Mouse (Mus musculus): ENCODE measurements around the gene Smim20. TPM values are rescaled to one million over a fixed set of nuclear protein-coding genes. Genes with fewer than 3 reads are reported as not detected.

The Smim20 gene
- total and polyA plus RNA-seq, 2 experiments, result 36.3 to 42.4 TPM

- Histone ChIP-seq H3K79me2 (ENCODE audit: control insufficient read depth, insufficient read depth, low read length) (no peaks in the 10 kb centered on the region), H3K36me3 (ENCODE audit: control insufficient read depth, insufficient read depth, low read length) (no peaks in the 10 kb centered on the region), H3K27me3 (ENCODE audit: control insufficient read depth, insufficient read depth, low read length) (no peaks in the 10 kb centered on the region), H3K4me1 (ENCODE audit: control insufficient read depth, insufficient read depth, low read length) (no peaks in the 10 kb centered on the region), H3K9ac (ENCODE audit: low read depth, low read length) (no peak overlapping the region), H3K27ac (replicated peaks; ENCODE audit: insufficient read depth, low read depth, low read length) (no peak overlapping the region), H3K4me3 (ENCODE audit: insufficient read depth, low read depth, low read length) (no peak overlapping the region)
- no peak for DNase-seq (ENCODE audit: extremely low read depth, low read depth, low spot score)
- 87% methylated on average over 10 of the region's 10 CpGs for WGBS
- TF ChIP-seq POLR2A (IDR thresholded peaks at IDR 0.05; ENCODE audit: extremely low read depth, insufficient read depth, low read length) (no peak), CTCF (IDR thresholded peaks at IDR 0.05; ENCODE audit: low read depth, low read length) (no peak)
Observed at GRCm38 (mm10) chr5:53302895-53303670, 36.2 kb downstream of the Smim20 start.

GRCm38 (mm10) chr5:53303941-53304340, 37.1 kb downstream of the Smim20 start:
- no peak overlapping the region for H3K4me3 ChIP-seq (ENCODE audit: insufficient read depth, low read depth, low read length)
- DNase-seq (ENCODE audit: extremely low read depth, low read depth, low spot score), result no peak
- H3K27ac ChIP-seq (replicated peaks; ENCODE audit: insufficient read depth, low read depth, low read length), result no peak overlapping the region
- no peak overlapping the region for H3K9ac ChIP-seq (ENCODE audit: low read depth, low read length)
- no peaks in the 10 kb centered on the region for H3K4me1 ChIP-seq (ENCODE audit: control insufficient read depth, insufficient read depth, low read length)
- no peaks in the 10 kb centered on the region for H3K27me3 ChIP-seq (ENCODE audit: control insufficient read depth, insufficient read depth, low read length)
- no peaks in the 10 kb centered on the region for H3K36me3 ChIP-seq (ENCODE audit: control insufficient read depth, insufficient read depth, low read length)
- TF ChIP-seq CTCF (IDR thresholded peaks at IDR 0.05; ENCODE audit: low read depth, low read length), result no peak
- TF ChIP-seq POLR2A (IDR thresholded peaks at IDR 0.05; ENCODE audit: extremely low read depth, insufficient read depth, low read length), result no peak
- 90% methylated on average over 6 of the region's 6 CpGs for WGBS
- H3K79me2 ChIP-seq (ENCODE audit: control insufficient read depth, insufficient read depth, low read length), result no peaks in the 10 kb centered on the region

GRCm38 (mm10) chr5:53304936-53305335, 38.1 kb downstream of the Smim20 start:
- DNase-seq (ENCODE audit: extremely low read depth, low read depth, low spot score), result no peak
- Histone ChIP-seq H3K27me3 (ENCODE audit: control insufficient read depth, insufficient read depth, low read length) (no peaks in the 10 kb centered on the region), H3K79me2 (ENCODE audit: control insufficient read depth, insufficient read depth, low read length) (no peaks in the 10 kb centered on the region), H3K27ac (replicated peaks; ENCODE audit: insufficient read depth, low read depth, low read length) (no peak overlapping the region), H3K4me3 (ENCODE audit: insufficient read depth, low read depth, low read length) (no peak overlapping the region), H3K4me1 (ENCODE audit: control insufficient read depth, insufficient read depth, low read length) (no peaks in the 10 kb centered on the region), H3K36me3 (ENCODE audit: control insufficient read depth, insufficient read depth, low read length) (no peaks in the 10 kb centered on the region), H3K9ac (ENCODE audit: low read depth, low read length) (no peak overlapping the region)
- TF ChIP-seq POLR2A (IDR thresholded peaks at IDR 0.05; ENCODE audit: extremely low read depth, insufficient read depth, low read length), result no peak
- no peak for TF ChIP-seq CTCF (IDR thresholded peaks at IDR 0.05; ENCODE audit: low read depth, low read length)
- WGBS, result 54% methylated on average over 4 of the region's 4 CpGs

- no peak overlapping the region for H3K4me3 ChIP-seq (ENCODE audit: insufficient read depth, low read depth, low read length)
- WGBS, result 88% methylated on average over 3 of the region's 3 CpGs
- DNase-seq (ENCODE audit: extremely low read depth, low read depth, low spot score), result no peak
- H3K27ac ChIP-seq (replicated peaks; ENCODE audit: insufficient read depth, low read depth, low read length), result no peak overlapping the region
- H3K79me2 ChIP-seq (ENCODE audit: control insufficient read depth, insufficient read depth, low read length), result no peaks in the 10 kb centered on the region
- no peaks in the 10 kb centered on the region for H3K36me3 ChIP-seq (ENCODE audit: control insufficient read depth, insufficient read depth, low read length)
- TF ChIP-seq POLR2A (IDR thresholded peaks at IDR 0.05; ENCODE audit: extremely low read depth, insufficient read depth, low read length), result no peak
- TF ChIP-seq CTCF (IDR thresholded peaks at IDR 0.05; ENCODE audit: low read depth, low read length), result no peak
- H3K27me3 ChIP-seq (ENCODE audit: control insufficient read depth, insufficient read depth, low read length), result no peaks in the 10 kb centered on the region
- no peak overlapping the region for H3K9ac ChIP-seq (ENCODE audit: low read depth, low read length)
- no peaks in the 10 kb centered on the region for H3K4me1 ChIP-seq (ENCODE audit: control insufficient read depth, insufficient read depth, low read length)
Observed at GRCm38 (mm10) chr5:53306864-53307263, 40.0 kb downstream of the Smim20 start.

GRCm38 (mm10) chr5:53307437-53307836, 40.6 kb downstream of the Smim20 start:
- Histone ChIP-seq H3K79me2 (ENCODE audit: control insufficient read depth, insufficient read depth, low read length) (no peaks in the 10 kb centered on the region), H3K27ac (replicated peaks; ENCODE audit: insufficient read depth, low read depth, low read length) (no peak overlapping the region), H3K4me1 (ENCODE audit: control insufficient read depth, insufficient read depth, low read length) (no peaks in the 10 kb centered on the region), H3K4me3 (ENCODE audit: insufficient read depth, low read depth, low read length) (no peak overlapping the region), H3K27me3 (ENCODE audit: control insufficient read depth, insufficient read depth, low read length) (no peaks in the 10 kb centered on the region), H3K36me3 (ENCODE audit: control insufficient read depth, insufficient read depth, low read length) (no peaks in the 10 kb centered on the region), H3K9ac (ENCODE audit: low read depth, low read length) (no peak overlapping the region)
- TF ChIP-seq POLR2A (IDR thresholded peaks at IDR 0.05; ENCODE audit: extremely low read depth, insufficient read depth, low read length) (no peak), CTCF (IDR thresholded peaks at IDR 0.05; ENCODE audit: low read depth, low read length) (no peak)
- 85% methylated on average over 5 of the region's 5 CpGs for WGBS
- no peak for DNase-seq (ENCODE audit: extremely low read depth, low read depth, low spot score)

Measured in liver, adult 2 months (tissue).